Mouse (Mus musculus) fat pad, adult 2 months (tissue): ENCODE data around the gene Aig1.

ENCODE experiments used
- DNase-seq: peaks from one replicate; pipeline ENCODE4 v3.0.0-alpha.2; 2011; ENCODE audit warnings: low read depth, low spot score; ENCODE audit errors: extremely low read depth

The Aig1 gene

DNA sequence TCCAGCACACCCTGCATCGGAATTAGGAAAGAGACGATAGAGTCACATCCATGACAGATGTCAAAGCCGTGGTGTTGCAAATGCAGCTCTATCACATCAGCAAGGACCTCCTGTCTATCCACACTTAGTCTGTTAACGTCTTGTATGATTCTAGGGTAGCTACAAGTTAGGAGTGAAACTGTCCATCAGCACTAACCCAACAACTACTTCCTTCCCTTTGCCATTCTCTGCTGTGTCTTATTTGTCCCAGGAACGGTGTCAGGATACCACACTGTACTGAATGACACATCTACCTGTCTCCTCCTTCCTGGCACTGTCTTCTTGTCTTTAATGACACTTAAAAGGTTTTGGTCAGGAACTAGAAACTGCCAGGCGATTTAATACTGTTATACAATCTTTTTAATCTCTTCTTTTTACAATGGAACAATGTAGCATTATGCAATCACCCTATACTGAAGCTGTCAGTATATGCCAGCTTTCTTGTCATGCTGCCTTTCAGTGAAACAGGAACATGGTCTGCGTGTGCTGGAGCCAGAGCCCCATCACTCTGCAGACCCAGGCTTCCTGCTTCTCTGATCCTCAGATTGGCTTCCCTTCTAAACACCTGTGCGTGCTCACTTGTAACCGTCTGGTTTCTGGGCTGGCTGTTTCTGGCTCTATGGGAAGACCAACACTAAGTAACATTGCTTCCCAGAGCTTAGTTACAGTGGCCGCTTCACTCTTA lies 214.9 kb downstream of the Aig1 start:
- peak; percentile 19 for DNase-seq

DNA sequence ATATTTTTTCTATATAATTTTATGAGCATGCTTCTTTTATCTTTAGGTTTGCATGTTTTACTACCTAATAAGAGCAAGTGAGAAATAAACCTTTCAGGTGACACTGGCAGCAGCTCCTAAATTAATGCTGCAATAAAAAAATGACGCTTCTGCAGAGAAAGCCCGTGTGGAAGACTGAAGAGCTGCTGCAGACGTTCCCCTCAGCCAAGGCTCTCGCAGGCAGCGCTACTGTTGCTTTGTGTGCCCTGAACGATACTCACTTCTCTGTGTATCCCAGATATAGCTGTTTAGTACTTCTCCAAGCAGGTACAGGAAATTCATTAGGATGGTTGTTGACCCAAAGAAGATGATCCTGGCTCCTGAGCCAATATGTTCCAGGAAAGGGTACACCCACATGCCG lies 215.5 kb downstream of the Aig1 start:
- no peak for DNase-seq

DNA sequence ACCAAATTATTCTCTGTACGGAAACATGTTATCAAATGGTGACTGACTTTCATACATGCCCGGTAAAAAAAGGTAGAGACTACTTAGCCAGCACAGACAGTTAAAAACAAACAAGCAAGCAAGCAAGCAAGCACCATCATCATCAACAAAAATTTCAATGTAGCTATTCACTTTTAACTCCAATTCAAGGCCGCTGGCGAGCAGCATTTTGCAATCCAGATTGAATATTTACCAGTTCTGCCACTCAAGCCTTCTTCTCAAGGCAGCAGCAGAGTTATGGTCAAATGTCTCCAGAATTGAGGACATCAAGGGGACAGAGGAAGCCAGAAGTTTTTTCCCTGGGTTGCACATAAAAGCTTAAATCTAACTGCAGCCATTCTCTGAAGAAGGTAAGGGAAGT lies 216.7 kb downstream of the Aig1 start:
- no peak for DNase-seq

DNA sequence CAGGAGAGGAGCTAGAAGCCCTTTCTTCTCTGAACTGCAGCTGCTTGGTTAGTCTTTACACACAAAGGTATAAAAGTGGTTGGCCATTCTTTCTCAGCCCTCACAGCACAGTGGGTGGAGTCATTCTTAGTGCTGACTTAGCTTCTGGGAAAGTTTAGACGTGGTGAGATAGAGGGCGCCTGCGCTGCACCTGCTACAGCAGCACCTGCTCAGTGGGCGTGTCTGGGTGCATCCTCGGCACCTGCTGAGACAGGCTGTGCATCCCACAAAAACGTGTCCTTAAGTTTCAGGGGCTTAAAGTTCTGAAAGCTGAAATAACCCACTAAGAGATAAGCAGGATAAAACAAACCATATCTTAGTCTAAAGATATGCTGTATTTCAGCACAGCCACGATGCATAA lies 227.0 kb downstream of the Aig1 start:
- no peak for DNase-seq

DNA sequence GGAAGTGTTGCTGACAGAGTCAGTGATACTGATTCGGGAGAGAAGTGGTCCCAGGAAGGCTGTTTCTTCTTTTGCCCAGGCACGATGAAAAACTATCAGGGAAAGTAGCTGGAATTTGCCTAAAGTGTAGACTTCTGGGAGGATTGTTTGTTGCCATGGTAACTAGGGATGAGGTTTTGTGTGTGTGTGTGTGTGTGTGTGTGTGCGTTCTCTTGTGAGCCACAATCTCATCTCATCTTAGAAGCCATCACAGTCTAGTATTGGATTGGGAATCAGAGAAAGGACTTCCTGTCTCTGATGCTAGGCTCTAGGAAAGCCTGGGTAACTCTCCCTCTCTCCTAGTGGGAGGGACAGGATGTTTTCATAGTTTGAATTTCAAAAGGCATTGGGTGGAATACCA lies 237.0 kb downstream of the Aig1 start:
- no peak for DNase-seq

DNA sequence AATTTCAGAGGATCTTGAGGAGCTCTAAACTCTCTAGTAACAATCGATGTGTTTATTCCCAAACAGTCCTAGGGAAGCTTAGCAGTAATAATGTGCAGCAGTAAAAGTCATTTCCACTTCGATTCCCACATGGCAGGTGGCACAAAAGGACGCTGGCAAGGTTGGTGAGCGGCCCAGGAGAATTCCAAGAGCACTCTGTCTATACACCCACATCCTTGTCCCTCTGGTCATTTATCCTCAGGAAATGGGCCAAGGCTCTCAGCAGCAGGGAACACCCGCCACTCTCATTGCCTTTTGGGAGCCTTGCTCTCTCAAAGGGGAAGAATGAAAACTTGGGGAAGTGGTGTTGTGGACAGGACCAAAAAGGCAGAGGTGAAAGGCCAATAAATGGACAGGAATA lies 245.0 kb downstream of the Aig1 start:
- no peak for DNase-seq

DNA sequence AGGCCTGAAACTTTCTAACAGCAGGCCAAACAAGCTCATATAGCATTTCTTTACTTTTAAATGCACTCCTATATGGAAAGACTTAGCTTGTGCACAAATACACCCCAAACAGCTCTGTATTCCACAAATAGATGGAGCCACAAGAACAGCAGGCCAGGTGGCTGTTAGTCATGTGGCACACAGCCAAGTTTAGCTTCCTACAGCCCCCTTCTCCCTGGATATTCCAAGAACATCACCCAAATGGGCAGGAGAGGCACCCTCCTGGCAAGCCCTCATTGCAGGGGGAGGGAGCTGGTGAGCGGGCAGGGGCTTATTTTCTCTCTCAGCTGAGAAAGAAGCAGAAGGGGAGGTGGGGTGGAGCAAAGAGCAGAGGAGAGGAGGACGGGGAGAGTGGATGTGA lies 267.9 kb downstream of the Aig1 start:
- no peak for DNase-seq

DNA sequence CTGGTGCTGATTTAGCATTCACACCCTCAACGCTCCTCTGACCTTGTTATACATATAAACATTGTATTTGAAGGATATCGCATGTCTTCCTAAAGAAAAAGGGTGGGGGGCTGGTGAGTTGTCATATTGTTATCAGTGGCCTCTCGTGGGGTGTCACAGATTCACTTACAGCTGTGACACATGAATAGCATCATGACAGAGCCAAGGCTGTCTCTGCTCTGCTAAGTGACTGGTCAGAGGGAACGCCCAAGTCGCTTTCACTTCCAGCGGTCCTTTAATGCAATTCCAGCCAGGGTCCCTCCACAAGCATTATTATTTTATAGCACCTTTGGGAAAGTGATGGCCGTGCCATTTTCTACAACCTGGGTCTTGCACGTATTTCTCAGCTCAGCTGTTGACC lies 271.3 kb downstream of the Aig1 start:
- no peak for DNase-seq
